Mouse (Mus musculus) ES-Bruce4 (cell line): ENCODE measurements around the gene Ugt1a8.

Experiments used
- CTCF ChIP-seq: IDR thresholded peaks from one replicate; pipeline ENCODE4 v1.8.1; 2011; ENCODE audit warnings: low read depth, low read length
- POLR2A ChIP-seq: IDR thresholded peaks from one replicate; pipeline ENCODE4 v1.8.1; 2011; ENCODE audit warnings: low read length; ENCODE audit not compliant: insufficient read depth

DNA sequence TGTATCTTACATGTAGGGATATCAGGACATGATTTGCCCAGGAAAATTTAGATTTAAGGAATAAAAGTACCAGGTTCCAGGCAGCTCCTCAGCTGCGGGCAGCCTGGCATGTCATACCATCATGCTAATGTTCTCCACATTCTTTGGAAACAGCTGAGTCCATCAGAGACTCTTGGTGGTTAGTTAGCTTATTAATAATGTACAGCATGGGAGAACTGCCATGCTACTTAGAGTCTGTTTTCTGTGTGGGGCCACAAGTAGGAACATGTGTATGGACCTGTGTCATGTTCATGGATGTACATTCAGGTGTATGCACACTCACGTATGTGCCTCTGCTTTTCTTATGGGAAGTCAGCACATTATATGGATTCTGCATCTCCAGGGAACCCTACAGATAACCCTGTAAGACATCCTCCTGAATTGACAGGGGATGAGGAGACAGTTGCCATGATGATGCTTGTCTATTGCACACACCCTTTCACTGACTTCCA lies 126.9 kb downstream of the Ugt1a8 start:
- TF ChIP-seq CTCF (no peak), POLR2A (no peak)
